Mouse (Mus musculus) liver, postnatal 0 days (tissue): ENCODE measurements around the gene B9d1.

Source experiments
- CTCF ChIP-seq: sonication (generic); IDR thresholded peaks from 2 replicates; pipeline ENCODE4 v1.5.1; 2016; ENCODE audit warnings: antibody characterized with exemption, low read depth
- EP300 ChIP-seq: IDR thresholded peaks from 2 replicates; pipeline ENCODE4 v1.6.1; 2016; ENCODE audit warnings: antibody characterized with exemption, low read depth, mild to moderate bottlenecking

GRCm38 (mm10) chr11:61519484-61520107, 14.7 kb downstream of the B9d1 start:
- TF ChIP-seq CTCF (no peak), EP300 (no peak)
